ENCODE assay signal across 18 mouse cellular contexts in genomic region chr2:124653161-124653560, GRCm38 (mm10).
A peak's percentile ranks its signal among the peaks of the same experiment; 100 is the strongest.
DNase-seq lines count a peak whose midpoint lies in the region; ATAC-seq and TF ChIP-seq lines count a peak whose summit lies in the region.
"Had no signal": no experiment of that assay in that cellular context is flagged by ENCODE, and none has a peak within 500 bp of the region (broad histone marks: within the 10 kb centered on the region; RNA-seq: fewer than 3 reads in every experiment).

No protein-coding gene starts in this region.

- WGBS in hindbrain, embryonic 16.5 days = 85% methylated on average over 7 of the region's 7 CpGs
- WGBS in hindbrain, embryonic 12.5 days = 94% methylated on average over 7 of the region's 7 CpGs

- ATAC-seq in hindbrain, embryonic 16.5 days = no peak
- no peak for ATAC-seq in hindbrain, embryonic 12.5 days (ENCODE audit: low FRiP score)
- ATAC-seq: liver, embryonic 12.5 days had no signal

- no peak overlapping the region for H3K4me3 ChIP-seq in hindbrain, embryonic 16.5 days (ENCODE audit: low read length)
- no peak overlapping the region for H3K4me3 ChIP-seq in hindbrain, embryonic 12.5 days
- H3K4me3 ChIP-seq: erythroblast, embryonic 14.5 days; liver, embryonic 12.5 days; midbrain, embryonic 12.5 days; stomach, embryonic 15.5 days had no signal

- no peaks in the 10 kb centered on the region for H3K9me3 ChIP-seq in hindbrain, embryonic 16.5 days (ENCODE audit: control insufficient read depth, low read length)
- H3K9me3 ChIP-seq in hindbrain, embryonic 12.5 days (replicated peaks) = no peaks in the 10 kb centered on the region
- H3K9me3 ChIP-seq: liver, embryonic 12.5 days; midbrain, embryonic 12.5 days; stomach, embryonic 15.5 days had no signal

- H3K4me2 ChIP-seq in hindbrain, embryonic 16.5 days (ENCODE audit: low read length) = no peak overlapping the region
- no peak overlapping the region for H3K4me2 ChIP-seq in hindbrain, embryonic 12.5 days (replicated peaks)
- H3K4me2 ChIP-seq: heart, embryonic 11.5 days; liver, embryonic 12.5 days; lung, embryonic 14.5 days; midbrain, embryonic 12.5 days; stomach, embryonic 15.5 days had no signal

- H3K27me3 ChIP-seq in hindbrain, embryonic 16.5 days (replicated peaks; ENCODE audit: control insufficient read depth, insufficient read depth, low read length) = no peaks in the 10 kb centered on the region
- no peaks in the 10 kb centered on the region for H3K27me3 ChIP-seq in hindbrain, embryonic 12.5 days
- H3K27me3 ChIP-seq: liver, embryonic 12.5 days; midbrain, embryonic 12.5 days; stomach, embryonic 15.5 days had no signal

- H3K27ac ChIP-seq in hindbrain, embryonic 16.5 days (ENCODE audit: low read depth, low read length) = peak overlapping the region; percentile 27; the same call in 1 of the 2 replicates
- H3K27ac ChIP-seq in hindbrain, embryonic 12.5 days = no peak overlapping the region
- H3K27ac ChIP-seq: liver, embryonic 12.5 days; macrophage; midbrain, embryonic 12.5 days; stomach, embryonic 15.5 days had no signal

- peak; percentile 65 for DNase-seq in brain, embryonic 14.5 days (ENCODE audit: low read depth)
- DNase-seq in cerebellum, adult 11-12 months = peak; percentile 82
- peak; percentile 55 to 61 for DNase-seq in cerebellum, postnatal 25 days
- DNase-seq in gastrocnemius, postnatal 4 days (ENCODE audit: low spot score in 2 of 2) = no peak
- no peak for DNase-seq in urinary bladder, postnatal 10 days (ENCODE audit: low spot score)
- DNase-seq: gastrocnemius, postnatal 25 days; heart, postnatal 14 days; kidney, postnatal 4 days; lung, embryonic 14.5 days had no signal

- H3K4me1 ChIP-seq in hindbrain, embryonic 16.5 days (ENCODE audit: control insufficient read depth, insufficient read depth, low read depth, low read length) = no peaks in the 10 kb centered on the region; the same call in none of the 2 replicates
- no peaks in the 10 kb centered on the region for H3K4me1 ChIP-seq in hindbrain, embryonic 12.5 days
- H3K4me1 ChIP-seq: liver, embryonic 12.5 days; midbrain, embryonic 12.5 days; stomach, embryonic 15.5 days had no signal

- peaks cover 9% of the 10 kb centered on the region for H3K36me3 ChIP-seq in hindbrain, embryonic 16.5 days (ENCODE audit: control insufficient read depth, insufficient read depth, low read length)
- peaks cover 14% of the 10 kb centered on the region for H3K36me3 ChIP-seq in hindbrain, embryonic 12.5 days
- H3K36me3 ChIP-seq: G1E; midbrain, embryonic 12.5 days had no signal

- TF ChIP-seq CTCF in brain, embryonic 14.5 days (IDR thresholded peaks at IDR 0.05; ENCODE audit: borderline replicate concordance, extremely low read depth, insufficient read depth, insufficient read length) = no peak

- no peak for TF ChIP-seq POLR2A in brain, embryonic 14.5 days (IDR thresholded peaks at IDR 0.05; ENCODE audit: borderline replicate concordance, extremely low read depth, insufficient read depth, insufficient read length, poor library complexity, severe bottlenecking)

- no peak overlapping the region for H3K9ac ChIP-seq in hindbrain, embryonic 16.5 days (ENCODE audit: low read depth, low read length)
- H3K9ac ChIP-seq in hindbrain, embryonic 12.5 days = no peak overlapping the region
- H3K9ac ChIP-seq: liver, embryonic 12.5 days; lung, embryonic 14.5 days; midbrain, embryonic 12.5 days; stomach, embryonic 15.5 days had no signal

Comparison
In these comparisons a context has a peak if more than half of its experiments do, and no peak if none do; other contexts are left out.
1. DNase-seq: peak in brain, embryonic 14.5 days (single experiment), cerebellum, adult 11-12 months (single experiment) and cerebellum, postnatal 25 days (2 of 2); none in gastrocnemius, postnatal 4 days (0 of 2) and urinary bladder, postnatal 10 days (single experiment).